Mouse (Mus musculus) kidney, postnatal 4 days (tissue): ENCODE data around the gene Tead1.

ENCODE experiments used
- DNase-seq, 2 experiments: peaks; one replicate each; pipeline ENCODE4 v3.0.0; 2021; ENCODE audit warnings: mixed read lengths in 2 of 2

The Tead1 gene

GRCm38 (mm10) chr7:112825339-112825781 is 146.2 kb downstream of the Tead1 start:
- peak; percentile 33 to 59 for DNase-seq

- DNase-seq = peak; percentile 67 to 77
These were observed 147.2 kb downstream of the Tead1 start for GRCm38 (mm10) chr7:112826114-112826911.

- DNase-seq = peak; percentile 47 to 71
These were observed 149.0 kb downstream of the Tead1 start for GRCm38 (mm10) chr7:112828016-112828695.

GRCm38 (mm10) chr7:112828696-112829022 is 149.5 kb downstream of the Tead1 start:
- no peak for DNase-seq

- peak in 1 of 2 experiments; percentile 48 for DNase-seq
These were observed 151.8 kb downstream of the Tead1 start for GRCm38 (mm10) chr7:112830946-112831345.

GRCm38 (mm10) chr7:112831446-112831845 is 152.3 kb downstream of the Tead1 start:
- DNase-seq = peak; percentile 45 to 64

GRCm38 (mm10) chr7:112833132-112833531 is 154.0 kb downstream of the Tead1 start:
- peak in 1 of 2 experiments; percentile 38 for DNase-seq

GRCm38 (mm10) chr7:112836076-112836475 is 157.0 kb downstream of the Tead1 start:
- DNase-seq = no peak

- DNase-seq = no peak
These were observed 159.0 kb downstream of the Tead1 start for GRCm38 (mm10) chr7:112838131-112838530.

GRCm38 (mm10) chr7:112840351-112840750 is 161.2 kb downstream of the Tead1 start:
- DNase-seq = peak; percentile 55 to 68

- no peak for DNase-seq
These were observed 161.8 kb downstream of the Tead1 start for GRCm38 (mm10) chr7:112840890-112841289.

GRCm38 (mm10) chr7:112841484-112841883 is 162.4 kb downstream of the Tead1 start:
- no peak for DNase-seq

GRCm38 (mm10) chr7:112841886-112842285 is 162.8 kb downstream of the Tead1 start:
- DNase-seq = peak in 1 of 2 experiments; percentile 30

- peak in 1 of 2 experiments; percentile 43 for DNase-seq
These were observed 172.2 kb downstream of the Tead1 start for GRCm38 (mm10) chr7:112851281-112851744.

GRCm38 (mm10) chr7:112852149-112852839 is 173.2 kb downstream of the Tead1 start:
- DNase-seq = peak; percentile 44 to 64

- DNase-seq = no peak
These were observed 174.7 kb downstream of the Tead1 start for GRCm38 (mm10) chr7:112853857-112854256.

GRCm38 (mm10) chr7:112854516-112854915 is 175.4 kb downstream of the Tead1 start:
- DNase-seq = peak in 1 of 2 experiments; percentile 48

GRCm38 (mm10) chr7:112855419-112855818 is 176.3 kb downstream of the Tead1 start:
- no peak for DNase-seq

- no peak for DNase-seq
These were observed 177.0 kb downstream of the Tead1 start for GRCm38 (mm10) chr7:112856121-112856571.

GRCm38 (mm10) chr7:112856583-112856982 is 177.5 kb downstream of the Tead1 start:
- DNase-seq = no peak

GRCm38 (mm10) chr7:112859887-112860286 is 180.8 kb downstream of the Tead1 start:
- DNase-seq = no peak

- no peak for DNase-seq
These were observed 183.0 kb downstream of the Tead1 start for GRCm38 (mm10) chr7:112862086-112862485.

- DNase-seq = no peak
These were observed 185.1 kb downstream of the Tead1 start for GRCm38 (mm10) chr7:112864188-112864587.
